In the genomic region with DNA sequence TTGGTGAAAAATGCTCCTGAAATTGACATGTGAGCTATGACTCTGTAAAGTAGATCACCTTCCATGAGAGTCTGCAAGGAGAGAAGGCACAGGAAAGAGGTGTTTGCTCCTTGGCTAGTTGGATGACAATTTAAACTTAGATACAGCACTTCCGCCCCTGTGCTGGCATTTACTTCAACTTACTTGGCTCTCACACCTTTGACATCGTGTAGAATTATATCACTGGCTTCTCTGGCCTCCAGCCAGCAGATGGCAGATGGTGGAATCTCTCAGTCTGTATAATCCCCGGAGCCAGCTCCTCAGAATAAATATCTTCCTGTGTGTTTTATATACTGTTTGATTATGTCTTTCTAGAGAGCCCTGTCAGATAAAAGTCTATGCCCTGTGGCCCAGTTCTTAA, we compare ENCODE assay signal across 15 mouse cellular contexts.
DNase-seq lines count a peak whose midpoint lies in the region; ATAC-seq and TF ChIP-seq lines count a peak whose summit lies in the region.
"Had no signal": no experiment of that assay in that cellular context is flagged by ENCODE, and none has a peak within 500 bp of the region (broad histone marks: within the 10 kb centered on the region; RNA-seq: fewer than 3 reads in every experiment).

No protein-coding gene starts in this region.

- no peak overlapping the region for H3K9ac ChIP-seq in midbrain, postnatal 0 days (replicated peaks; ENCODE audit: low read length, poor library complexity, severe bottlenecking)
- H3K9ac ChIP-seq in midbrain, embryonic 13.5 days (replicated peaks) = no peak overlapping the region
- H3K9ac ChIP-seq: liver, embryonic 15.5 days had no signal

- H3K4me3 ChIP-seq in midbrain, postnatal 0 days (ENCODE audit: low read depth, low read length) = no peak overlapping the region
- H3K4me3 ChIP-seq in midbrain, embryonic 13.5 days (replicated peaks) = no peak overlapping the region
- H3K4me3 ChIP-seq: erythroblast, embryonic 14.5 days; hindbrain, embryonic 10.5 days; liver, embryonic 15.5 days had no signal

- no peak; the same call in 1 of the 2 replicates for TF ChIP-seq CTCF in midbrain, postnatal 0 days (IDR thresholded peaks at IDR 0.05)

- H3K9me3 ChIP-seq in midbrain, postnatal 0 days (ENCODE audit: low read length) = no peaks in the 10 kb centered on the region
- no peaks in the 10 kb centered on the region for H3K9me3 ChIP-seq in midbrain, embryonic 13.5 days
- H3K9me3 ChIP-seq: hindbrain, embryonic 10.5 days; liver, embryonic 15.5 days had no signal

- no peaks in the 10 kb centered on the region for H3K36me3 ChIP-seq in midbrain, postnatal 0 days (ENCODE audit: insufficient read depth, low read length)
- H3K36me3 ChIP-seq in midbrain, embryonic 13.5 days = no peaks in the 10 kb centered on the region
- H3K36me3 ChIP-seq: hindbrain, embryonic 10.5 days; liver, embryonic 15.5 days had no signal

- 66% methylated on average over 3 of the region's 3 CpGs for WGBS in midbrain, postnatal 0 days
- WGBS in midbrain, embryonic 13.5 days = 77% methylated on average over 3 of the region's 3 CpGs

- no peak overlapping the region for H3K27ac ChIP-seq in midbrain, postnatal 0 days (ENCODE audit: low read depth, low read length)
- no peak overlapping the region for H3K27ac ChIP-seq in midbrain, embryonic 13.5 days
- H3K27ac ChIP-seq: hindbrain, embryonic 10.5 days; liver, embryonic 15.5 days had no signal

- intact Hi-C loops in left cerebral cortex, postnatal 25 days (cut with DNase I) = no loop called here
- intact Hi-C loops in heart, postnatal 10 days (cut with DNase I) = no loop called here

- DNase-seq in midbrain, postnatal 0 days (ENCODE audit: low spot score) = peak; percentile 67
- DNase-seq in cerebellum, postnatal 25 days = peak; percentile 85 to 90
- peak; percentile 47 to 79 for DNase-seq in left cerebral cortex, postnatal 25 days (ENCODE audit: low spot score in 2 of 2)
- DNase-seq in heart, postnatal 10 days = no peak
- no peak for DNase-seq in heart, adult 8-10 months (ENCODE audit: low spot score)
- no peak for DNase-seq in urinary bladder, postnatal 25 days (ENCODE audit: low spot score)
- DNase-seq in gastrocnemius, postnatal 25 days = no peak
- DNase-seq: adrenal gland, postnatal 14 days; heart, adult 18-20 months; kidney, adult 11 months had no signal

- ATAC-seq in midbrain, postnatal 0 days (ENCODE audit: low FRiP score) = no peak; the same call in 1 of the 2 replicates
- ATAC-seq in midbrain, embryonic 13.5 days = no peak

- no peaks in the 10 kb centered on the region for H3K27me3 ChIP-seq in midbrain, postnatal 0 days (ENCODE audit: insufficient read depth, low read length)
- H3K27me3 ChIP-seq in midbrain, embryonic 13.5 days = no peaks in the 10 kb centered on the region
- H3K27me3 ChIP-seq: liver, embryonic 15.5 days had no signal

- H3K4me1 ChIP-seq in midbrain, postnatal 0 days (ENCODE audit: insufficient read depth, low read length) = no peaks in the 10 kb centered on the region; the same call in 1 of the 2 replicates
- H3K4me1 ChIP-seq in midbrain, embryonic 13.5 days (replicated peaks) = peaks cover 5% of the 10 kb centered on the region; the same call in 1 of the 2 replicates
- H3K4me1 ChIP-seq: hindbrain, embryonic 10.5 days; liver, embryonic 15.5 days had no signal

- no peak overlapping the region for H3K4me2 ChIP-seq in midbrain, postnatal 0 days (ENCODE audit: low read depth, low read length, poor library complexity, severe bottlenecking)
- no peak overlapping the region for H3K4me2 ChIP-seq in midbrain, embryonic 13.5 days (replicated peaks)
- H3K4me2 ChIP-seq: liver, embryonic 15.5 days; midbrain, embryonic 11.5 days had no signal

Comparison
In these comparisons a context has a peak if more than half of its experiments do, and no peak if none do; other contexts are left out.
1. DNase-seq: peak in midbrain, postnatal 0 days (single experiment), cerebellum, postnatal 25 days (2 of 2) and left cerebral cortex, postnatal 25 days (2 of 2); none in heart, postnatal 10 days (0 of 2), heart, adult 8-10 months (single experiment), urinary bladder, postnatal 25 days (single experiment) and gastrocnemius, postnatal 25 days (single experiment).